Mouse (Mus musculus) limb, embryonic 14.5 days (tissue): Measurements from ENCODE around the gene Gm10300. TPM values are rescaled to one million over a fixed set of nuclear protein-coding genes. Genes with fewer than 3 reads are reported as not detected.

ENCODE experiments used
- ATAC-seq: fragments of 200-750 bp; cut with Nextera tagmentation; 2 replicates; pipeline ENCODE4 v1.8.0; 2017; ENCODE audit warnings: low read depth, moderate number of reproducible peaks, moderate TSS enrichment; ENCODE audit not compliant: low FRiP score
- DNase-seq: peaks from one replicate; pipeline ENCODE4 v3.0.0-alpha.2; 2015; ENCODE audit warnings: low spot score
- H3K27ac ChIP-seq: fragments of 300-500 bp; sonication (generic); replicated peaks from 2 replicates; pipeline ENCODE4 v1.5.1; 2014; ENCODE audit warnings: low read depth, mild to moderate bottlenecking, low read length, moderate library complexity, mixed read lengths
- H3K27me3 ChIP-seq: fragments of 300-500 bp; sonication (generic); 2 replicates; pipeline ENCODE4 v1.6.1; 2014; ENCODE audit warnings: low read length, mixed read lengths; ENCODE audit not compliant: control insufficient read depth, insufficient read depth
- H3K36me3 ChIP-seq: fragments of 300-500 bp; sonication (generic); 2 replicates; pipeline ENCODE4 v1.6.1; 2014; ENCODE audit warnings: mild to moderate bottlenecking, low read length, moderate library complexity, mixed read lengths; ENCODE audit not compliant: control insufficient read depth, insufficient read depth
- H3K4me1 ChIP-seq: fragments of 300-500 bp; sonication (generic); 2 replicates; pipeline ENCODE4 v1.6.1; 2014; ENCODE audit warnings: antibody characterized with exemption, low read length, mixed read lengths; ENCODE audit not compliant: control insufficient read depth, insufficient read depth
- H3K4me2 ChIP-seq: fragments of 300-500 bp; sonication (generic); replicated peaks from 2 replicates; pipeline ENCODE4 v1.6.1; 2014; ENCODE audit warnings: low read depth, mild to moderate bottlenecking, low read length, moderate library complexity; ENCODE audit not compliant: severe bottlenecking
- H3K4me3 ChIP-seq: fragments of 300-500 bp; sonication (generic); replicated peaks from 2 replicates; pipeline ENCODE4 v1.5.1; 2014; ENCODE audit warnings: low read length
- H3K9ac ChIP-seq: fragments of 300-500 bp; sonication (generic); 2 replicates; pipeline ENCODE4 v1.6.1; 2014; ENCODE audit warnings: mild to moderate bottlenecking, low read depth, low read length, moderate library complexity; ENCODE audit not compliant: severe bottlenecking
- H3K9me3 ChIP-seq: fragments of 300-500 bp; sonication (generic); 2 replicates; pipeline ENCODE4 v1.6.1; 2016; ENCODE audit warnings: low read length; ENCODE audit not compliant: control insufficient read depth
- POLR2A ChIP-seq: fragments of 200-500 bp; IDR thresholded peaks from 2 replicates; pipeline ENCODE4 v1.8.0; 2012; ENCODE audit warnings: inconsistent platforms, mild to moderate bottlenecking, moderate library complexity, borderline replicate concordance; ENCODE audit not compliant: insufficient read depth, insufficient read length; ENCODE audit errors: extremely low read depth
- WGBS: fragments of 180-500 bp; shearing (Covaris S2); extraction: QIAGEN DNeasy Blood & Tissue Kit; methylation state at CpG from one replicate; pipeline ENCODE4 v1.1.7; 2014; 5-methylcytosine and 5-hydroxymethylcytosine counted together
- polyA plus RNA-seq, 2 experiments: library from polyadenylated mRNA; depleted of rRNA in 1 of 2; stranded (reverse) in 1 of 2; unstranded in 1 of 2; fragments of >200 nt; fragmentation: Nextera tagmentation in 1 of 2; extraction: Ambion mirVana in 1 of 2; gene quantifications; 2 replicates each; pipeline versions ENCODE4 v1.2.1 to v1.2.3; 2012 to 2014

Gene Gm10300
- polyA plus RNA-seq, 2 experiments: 0.08 TPM; not detected in 1

DNA sequence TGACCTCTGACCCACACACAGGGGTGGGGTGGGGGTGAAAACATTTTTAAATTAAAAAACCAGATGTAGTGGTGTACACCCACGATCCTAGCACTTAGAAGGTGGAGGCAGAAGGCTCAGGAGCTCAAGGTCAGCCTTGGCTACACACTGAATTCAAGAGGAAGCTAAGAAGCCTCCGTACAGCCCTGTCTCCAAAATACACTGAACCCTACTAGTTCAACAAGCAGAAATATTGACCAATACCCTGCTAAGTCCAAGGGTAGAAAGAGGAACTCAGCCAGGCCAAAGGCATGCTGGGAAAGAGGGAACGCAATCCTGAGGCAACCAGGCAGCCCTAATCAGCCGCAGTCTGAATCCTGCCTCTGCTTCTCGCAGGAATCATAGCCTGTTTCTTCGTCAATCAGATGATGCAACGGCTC, 3.8 kb downstream of the Gm10300 start:
- no peaks in the 10 kb centered on the region for H3K36me3 ChIP-seq
- 66% methylated on average over 7 of the region's 7 CpGs for WGBS
- no peaks in the 10 kb centered on the region for H3K27me3 ChIP-seq
- no peak overlapping the region for H3K4me2 ChIP-seq
- no peaks in the 10 kb centered on the region for H3K4me1 ChIP-seq
- no peak overlapping the region for H3K4me3 ChIP-seq
- DNase-seq (no peak), ATAC-seq (no peak)
- no peak overlapping the region for H3K9ac ChIP-seq
- no peaks in the 10 kb centered on the region for H3K9me3 ChIP-seq
- H3K27ac ChIP-seq: no peak overlapping the region
- no peak for TF ChIP-seq POLR2A

DNA sequence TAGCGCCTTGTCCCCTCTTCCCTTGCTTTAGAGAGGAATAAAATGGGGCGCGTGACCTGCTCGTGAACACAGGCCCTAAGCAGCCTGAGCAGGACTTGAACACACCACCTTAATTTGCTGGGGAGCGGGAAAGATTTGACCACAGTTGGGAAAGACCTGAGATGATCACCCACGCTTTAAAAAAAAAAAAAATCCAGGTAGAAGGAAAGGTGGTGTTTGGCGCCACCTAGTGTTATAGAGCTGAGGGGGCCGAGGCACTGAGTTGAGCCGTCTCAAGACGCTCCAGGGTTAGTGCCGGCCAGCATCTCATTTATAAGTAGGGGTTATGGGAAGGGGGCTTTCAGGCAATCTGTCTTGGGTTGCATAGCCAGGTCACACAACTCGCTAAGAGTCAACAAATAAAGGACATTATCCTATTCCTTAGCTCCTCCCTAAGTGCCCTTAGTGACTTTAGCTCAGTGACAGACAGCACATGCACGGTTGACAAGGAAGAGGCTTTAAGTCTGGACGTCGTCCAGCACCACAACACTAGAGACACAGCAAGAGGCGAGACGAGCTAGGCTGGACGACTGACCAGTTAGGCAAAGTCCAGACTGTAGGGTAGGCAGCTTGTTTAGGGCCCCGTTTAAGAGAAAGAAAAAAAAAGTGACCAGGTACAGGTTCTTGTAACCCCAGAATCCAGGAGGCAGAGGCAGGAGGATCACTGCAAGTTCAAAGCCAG, 5.2 kb downstream of the Gm10300 start:
- no peaks in the 10 kb centered on the region for H3K4me1 ChIP-seq
- no peak overlapping the region for H3K9ac ChIP-seq
- H3K27ac ChIP-seq: no peak overlapping the region
- no peak for TF ChIP-seq POLR2A
- ATAC-seq: no peak
- H3K27me3 ChIP-seq: no peaks in the 10 kb centered on the region
- no peaks in the 10 kb centered on the region for H3K36me3 ChIP-seq
- no peaks in the 10 kb centered on the region for H3K9me3 ChIP-seq
- H3K4me2 ChIP-seq: no peak overlapping the region
- H3K4me3 ChIP-seq: no peak overlapping the region
- peak; percentile 80 for DNase-seq
- 13% methylated on average over 19 of the region's 19 CpGs for WGBS

DNA sequence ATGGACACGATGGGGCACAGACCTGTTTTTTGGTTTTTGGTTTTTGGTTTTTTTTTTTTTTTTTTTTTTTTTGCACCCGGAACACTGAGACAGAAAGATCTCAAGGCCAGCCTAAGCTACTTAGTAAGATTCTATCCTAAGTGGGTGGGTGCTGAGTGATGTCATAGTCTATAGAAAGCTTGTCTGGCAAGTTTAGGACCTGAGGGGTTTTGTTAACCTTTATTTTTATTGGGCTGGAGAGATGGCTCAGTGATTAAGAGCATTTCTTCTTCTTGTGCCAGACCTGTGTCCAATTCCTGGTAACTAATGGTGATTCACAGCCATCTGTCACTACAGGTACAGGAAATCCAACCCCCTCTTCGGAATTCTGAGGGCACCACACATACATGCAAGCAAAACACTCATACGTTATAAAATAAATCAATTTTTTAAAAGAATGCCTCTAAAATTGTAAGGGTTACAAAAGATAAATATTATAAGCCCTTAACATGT, 6.0 kb downstream of the Gm10300 start:
- Histone ChIP-seq H3K27me3 (no peaks in the 10 kb centered on the region), H3K36me3 (no peaks in the 10 kb centered on the region), H3K4me2 (no peak overlapping the region), H3K9me3 (no peaks in the 10 kb centered on the region), H3K9ac (no peak overlapping the region), H3K4me1 (no peaks in the 10 kb centered on the region), H3K27ac (no peak overlapping the region), H3K4me3 (no peak overlapping the region)
- no peak for TF ChIP-seq POLR2A
- ATAC-seq (no peak), DNase-seq (no peak)
- WGBS: 62% methylated on average over 4 of the region's 4 CpGs

DNA sequence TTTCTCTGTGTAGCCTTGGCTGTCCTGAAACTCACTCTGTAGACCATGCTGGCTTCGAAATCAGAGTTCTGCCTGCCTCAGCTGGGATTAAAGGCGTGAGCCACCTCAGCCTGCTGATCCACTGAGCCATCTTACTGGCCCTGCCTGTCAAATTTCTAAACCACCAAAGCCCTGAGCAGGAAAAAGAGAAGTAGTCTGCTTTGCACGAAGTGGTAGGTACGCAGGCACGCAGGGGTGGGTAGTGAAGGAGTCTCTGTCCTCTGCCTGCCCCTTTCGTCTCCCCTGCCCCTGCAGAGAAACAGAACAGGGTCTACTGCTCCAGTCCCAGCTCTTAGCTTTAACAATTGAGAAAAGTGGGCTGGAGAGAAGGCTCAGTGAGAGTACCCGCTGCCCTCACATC, 10.6 kb downstream of the Gm10300 start:
- no peaks in the 10 kb centered on the region for H3K27me3 ChIP-seq
- 82% methylated on average over 7 of the region's 7 CpGs for WGBS
- no peak overlapping the region for H3K27ac ChIP-seq
- H3K9ac ChIP-seq: no peak overlapping the region
- no peak overlapping the region for H3K4me3 ChIP-seq
- TF ChIP-seq POLR2A: no peak
- DNase-seq (no peak), ATAC-seq (no peak)
- no peaks in the 10 kb centered on the region for H3K36me3 ChIP-seq
- no peak overlapping the region for H3K4me2 ChIP-seq
- H3K9me3 ChIP-seq: no peaks in the 10 kb centered on the region
- H3K4me1 ChIP-seq: no peaks in the 10 kb centered on the region

DNA sequence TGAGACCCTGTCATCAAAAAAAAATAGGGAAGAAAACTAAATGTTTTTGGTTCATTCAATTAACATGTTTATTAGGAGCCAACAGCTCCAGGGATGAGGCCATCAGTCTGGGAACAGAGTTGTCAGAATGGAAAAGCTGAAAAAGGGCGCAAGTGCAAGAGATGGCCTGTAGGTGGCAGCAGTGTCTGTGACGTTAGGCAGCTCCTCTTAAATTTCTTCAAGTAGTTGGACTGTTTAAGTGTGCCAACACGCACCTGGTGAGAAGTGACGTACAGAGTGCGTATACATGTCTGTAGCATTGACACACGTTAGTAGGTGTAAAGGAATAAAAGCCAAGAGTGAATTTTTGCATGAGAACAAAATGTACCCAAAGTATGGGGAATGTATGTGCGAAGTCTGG, 14.4 kb downstream of the Gm10300 start:
- no peaks in the 10 kb centered on the region for H3K27me3 ChIP-seq
- WGBS: 17% methylated on average over 7 of the region's 7 CpGs
- no peaks in the 10 kb centered on the region for H3K36me3 ChIP-seq
- no peaks in the 10 kb centered on the region for H3K9me3 ChIP-seq
- TF ChIP-seq POLR2A: no peak
- no peak overlapping the region for H3K4me3 ChIP-seq
- peak; percentile 85 for DNase-seq
- H3K4me2 ChIP-seq: no peak overlapping the region
- peak; percentile 60; the same call in 1 of the 2 replicates for ATAC-seq
- H3K27ac ChIP-seq: no peak overlapping the region
- H3K4me1 ChIP-seq: no peaks in the 10 kb centered on the region
- H3K9ac ChIP-seq: no peak overlapping the region
